9 mouse cellular contexts compared by ENCODE assay signal in genomic region chr2:180428331-180428730, GRCm38 (mm10). TPM values are rescaled to one million over a fixed set of nuclear protein-coding genes. Genes with fewer than 3 reads are reported as not detected.
DNase-seq lines count a peak whose midpoint lies in the region; ATAC-seq and TF ChIP-seq lines count a peak whose summit lies in the region.
"Had no signal": no experiment of that assay in that cellular context is flagged by ENCODE, and none has a peak within 500 bp of the region (broad histone marks: within the 10 kb centered on the region; RNA-seq: fewer than 3 reads in every experiment).

No protein-coding gene starts in this region.

- peak; percentile 23 for DNase-seq in thymus, postnatal 0 days (ENCODE audit: low spot score)
- DNase-seq in thymus, adult 18-20 months: no peak
- DNase-seq in embryo, embryonic 9.5 days (ENCODE audit: extremely low spot score): peak; percentile 15
- DNase-seq in urinary bladder, adult 2 months (ENCODE audit: low spot score): no peak

- H3K9ac ChIP-seq in intestine, postnatal 0 days (ENCODE audit: low read depth, low read length): no peak overlapping the region
- H3K9ac ChIP-seq in intestine, embryonic 16.5 days (ENCODE audit: low read depth, low read length): no peak overlapping the region
- H3K9ac ChIP-seq: limb, embryonic 15.5 days had no signal

- H3K4me2 ChIP-seq in intestine, postnatal 0 days (replicated peaks; ENCODE audit: low read depth): no peak overlapping the region
- no peak overlapping the region for H3K4me2 ChIP-seq in intestine, embryonic 16.5 days (ENCODE audit: low read depth, low read length)
- H3K4me2 ChIP-seq: limb, embryonic 15.5 days had no signal

- no peak overlapping the region for H3K27ac ChIP-seq in intestine, postnatal 0 days (ENCODE audit: low read depth, low read length)
- H3K27ac ChIP-seq in intestine, embryonic 16.5 days (ENCODE audit: low read length): no peak overlapping the region
- H3K27ac ChIP-seq: limb, embryonic 15.5 days had no signal

- no peak overlapping the region for H3K4me3 ChIP-seq in intestine, postnatal 0 days (ENCODE audit: low read depth, low read length)
- no peak overlapping the region for H3K4me3 ChIP-seq in intestine, embryonic 16.5 days (ENCODE audit: low read length)
- H3K4me3 ChIP-seq: limb, embryonic 15.5 days had no signal

- H3K27me3 ChIP-seq in intestine, postnatal 0 days (replicated peaks; ENCODE audit: control insufficient read depth, insufficient read depth, low read length): peaks cover 3% of the 10 kb centered on the region; the same call in 1 of the 2 replicates
- no peaks in the 10 kb centered on the region for H3K27me3 ChIP-seq in intestine, embryonic 16.5 days (replicated peaks; ENCODE audit: control insufficient read depth, insufficient read depth, low read length)

- no peaks in the 10 kb centered on the region for H3K9me3 ChIP-seq in intestine, postnatal 0 days (ENCODE audit: control insufficient read depth)
- H3K9me3 ChIP-seq in intestine, embryonic 16.5 days (ENCODE audit: control insufficient read depth, low read length): no peaks in the 10 kb centered on the region
- H3K9me3 ChIP-seq: limb, embryonic 15.5 days had no signal

- H3K4me1 ChIP-seq in intestine, postnatal 0 days (replicated peaks; ENCODE audit: control insufficient read depth, insufficient read depth, low read length): no peaks in the 10 kb centered on the region
- H3K4me1 ChIP-seq in intestine, embryonic 16.5 days (ENCODE audit: control insufficient read depth, insufficient read depth, low read length): no peaks in the 10 kb centered on the region

- no peaks in the 10 kb centered on the region for H3K36me3 ChIP-seq in intestine, postnatal 0 days (ENCODE audit: control insufficient read depth, insufficient read depth)
- no peaks in the 10 kb centered on the region for H3K36me3 ChIP-seq in intestine, embryonic 16.5 days (ENCODE audit: control insufficient read depth, insufficient read depth, low read length)
- H3K36me3 ChIP-seq: limb, embryonic 15.5 days had no signal

- WGBS in intestine, postnatal 0 days: 29% methylated on average over 2 of the region's 2 CpGs
- WGBS in intestine, embryonic 16.5 days: 30% methylated on average over 2 of the region's 2 CpGs

- no peak for ATAC-seq in intestine, postnatal 0 days
- no peak for ATAC-seq in intestine, embryonic 16.5 days
- no peak for ATAC-seq in inflammation-experienced regulatory T-cells, adult 6 months
- ATAC-seq in megakaryocyte progenitor cell, adult 5-6 weeks (replicated peaks; ENCODE audit: poor library complexity): no peak

- TF ChIP-seq CTCF in intestine, postnatal 0 days (IDR thresholded peaks at IDR 0.05; ENCODE audit: low read depth): peak; percentile 67

RNA-seq across cellular contexts. Expression of gene Slco4a1, which starts 27.7 kb away (rescaled TPM):
- polyA plus RNA-seq in intestine, postnatal 0 days (2015; fragmentation: Nextera tagmentation; extraction: Ambion mirVana): 0.47 and 0.76 TPM in 2 replicates
- polyA plus RNA-seq in intestine, embryonic 16.5 days (2015; fragmentation: Nextera tagmentation; extraction: Ambion mirVana): 2.2 TPM in 2 replicates
- 8.1 and 8.9 TPM in 2 replicates for polyA plus RNA-seq in thymus, postnatal 0 days (2015; fragmentation: Nextera tagmentation; extraction: Ambion mirVana)
- polyA plus RNA-seq in inflammation-experienced regulatory T-cells, adult 6 months (2017; shearing (Covaris generic)): 1 to 10 TPM in 2 of 3 experiments, under 1 TPM in 1; 0.83 to 4.8 (median 2.2) TPM
- total RNA-seq in megakaryocyte progenitor cell, adult 5-6 weeks (2015): 25.0 and 26.8 TPM in 2 replicates
- 12.2 and 13.7 TPM in 2 replicates for total RNA-seq in megakaryocyte progenitor cell, adult 5-6 weeks (2017)
- polyA plus RNA-seq in urinary bladder, adult 2 months (2012; rRNA removed): 1.6 and 3.3 TPM in 2 replicates

Comparison
In these comparisons a context has a peak if more than half of its experiments do, and no peak if none do; other contexts are left out.
1. DNase-seq: peak in thymus, postnatal 0 days (single experiment) and embryo, embryonic 9.5 days (single experiment); none in thymus, adult 18-20 months (0 of 2) and urinary bladder, adult 2 months (single experiment).